Mouse (Mus musculus): Measurements from ENCODE around the gene Car9.

Car9 gene

DNA sequence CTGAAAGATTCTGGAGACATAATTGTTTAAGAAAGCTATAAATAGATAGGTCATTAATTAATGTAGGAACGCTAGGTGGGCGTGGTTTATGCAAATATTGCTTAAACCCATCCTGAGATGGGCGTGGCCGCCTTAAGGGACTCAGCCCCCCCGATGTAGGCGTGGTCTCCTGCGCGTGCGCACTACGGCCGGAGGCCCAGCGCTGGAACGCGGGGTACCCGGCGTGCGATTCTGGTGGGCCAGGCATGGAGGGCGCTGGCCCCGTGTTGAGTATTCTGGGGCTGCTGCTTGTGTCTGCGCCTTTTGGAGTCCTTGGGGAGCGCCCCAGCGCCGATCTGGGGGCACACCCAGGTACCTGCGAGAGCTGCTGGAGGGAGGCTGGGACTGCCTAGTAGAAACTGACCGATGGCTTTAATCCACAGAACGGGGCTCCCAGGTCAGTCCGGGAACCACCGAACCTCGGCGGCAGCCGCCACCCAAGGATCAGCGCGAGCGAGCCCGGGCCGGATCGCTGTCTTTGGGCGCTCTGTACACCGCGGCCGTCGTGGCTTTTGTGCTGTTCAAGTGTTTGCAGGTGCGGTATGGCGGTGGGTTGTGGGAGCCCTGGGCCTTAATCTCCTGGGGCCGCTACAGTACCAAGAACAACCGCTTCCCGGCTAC is 13.4 kb upstream of the Car9 start:
- in situ Hi-C loops (cut with MboI, MseI): no loop called here

GRCm38 (mm10) chr4:43493846-43494240 is 12.9 kb upstream of the Car9 start:
- in situ Hi-C loops (cut with MboI, MseI): no loop called here

GRCm38 (mm10) chr4:43496587-43496986 is 10.2 kb upstream of the Car9 start:
- in situ Hi-C loops (cut with MboI, MseI): no loop called here

- in situ Hi-C loops (cut with MboI, MseI): no loop called here
These were observed 9.4 kb upstream of the Car9 start for GRCm38 (mm10) chr4:43497405-43497804.

DNA sequence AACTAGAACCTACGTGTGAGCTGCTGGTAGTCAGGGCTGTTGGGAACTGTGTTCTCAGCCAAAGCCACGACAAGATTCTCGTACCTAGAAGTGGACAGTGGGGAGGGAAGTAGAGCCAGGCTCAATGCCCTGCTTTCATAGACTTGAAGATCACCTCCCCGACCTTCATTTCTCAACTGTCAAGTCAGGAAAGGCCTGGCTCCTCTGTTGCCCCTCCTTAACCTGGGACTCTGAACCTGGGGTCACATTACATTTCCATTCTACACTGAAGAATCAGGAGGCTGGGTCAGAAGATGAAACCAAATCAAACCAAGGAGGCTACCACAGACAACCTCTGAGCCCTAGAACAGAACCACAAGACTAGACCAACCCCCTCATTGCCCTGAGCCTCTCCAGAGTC is 8.8 kb upstream of the Car9 start:
- in situ Hi-C loops (cut with MboI, MseI): no loop called here

- in situ Hi-C loops (cut with MboI, MseI): no loop called here
These were observed 7.8 kb upstream of the Car9 start for GRCm38 (mm10) chr4:43498983-43499382.

- in situ Hi-C loops (cut with MboI, MseI): no loop called here
These were observed 7.1 kb upstream of the Car9 start, which contains the start of gene Arhgef39 for GRCm38 (mm10) chr4:43499407-43500333. TSS of gene Arhgef39 (minus strand) at chr4:43499695.

GRCm38 (mm10) chr4:43503041-43503440 is 3.7 kb upstream of the Car9 start:
- in situ Hi-C loops (cut with MboI, MseI): no loop called here

DNA sequence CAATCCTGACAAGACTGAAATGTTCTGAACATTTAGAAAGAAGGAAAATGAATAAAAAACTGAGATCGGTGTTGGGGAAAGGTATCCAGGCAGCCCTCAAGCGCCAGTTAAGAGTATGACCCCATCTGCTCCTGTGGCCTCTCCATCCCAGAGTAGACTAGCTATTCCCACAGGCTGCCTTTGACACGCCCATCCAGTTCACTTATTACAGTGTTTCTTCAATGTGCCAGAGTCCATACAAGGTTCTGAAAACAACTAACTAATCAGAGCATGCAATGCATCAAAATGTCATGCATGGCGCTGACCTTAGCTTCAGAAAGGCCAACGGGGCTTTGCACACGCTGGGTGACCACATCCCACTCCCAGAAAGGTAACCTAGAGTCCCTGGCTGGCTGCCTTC is 3.3 kb upstream of the Car9 start:
- in situ Hi-C loops (cut with MboI, MseI): no loop called here

DNA sequence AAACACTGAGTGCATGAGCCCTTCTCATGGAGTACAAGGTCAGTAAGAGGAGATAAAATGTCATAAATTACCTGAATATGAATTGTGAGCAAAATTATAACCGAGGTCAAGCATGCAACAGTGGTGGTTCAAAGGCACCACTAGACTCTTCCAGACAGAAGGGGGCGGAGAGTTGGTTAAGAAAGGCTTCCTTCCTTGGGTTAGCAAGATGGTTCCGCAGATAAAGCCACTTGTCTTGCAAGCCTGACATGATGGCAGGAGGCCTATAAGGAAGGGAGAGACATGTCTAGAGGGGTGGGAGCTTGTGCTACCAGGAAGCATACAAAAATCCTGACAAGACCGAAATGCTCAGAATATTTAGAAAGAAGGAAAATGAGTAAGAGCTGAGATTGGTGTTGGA is 2.5 kb upstream of the Car9 start:
- in situ Hi-C loops (cut with MboI, MseI): no loop called here

DNA sequence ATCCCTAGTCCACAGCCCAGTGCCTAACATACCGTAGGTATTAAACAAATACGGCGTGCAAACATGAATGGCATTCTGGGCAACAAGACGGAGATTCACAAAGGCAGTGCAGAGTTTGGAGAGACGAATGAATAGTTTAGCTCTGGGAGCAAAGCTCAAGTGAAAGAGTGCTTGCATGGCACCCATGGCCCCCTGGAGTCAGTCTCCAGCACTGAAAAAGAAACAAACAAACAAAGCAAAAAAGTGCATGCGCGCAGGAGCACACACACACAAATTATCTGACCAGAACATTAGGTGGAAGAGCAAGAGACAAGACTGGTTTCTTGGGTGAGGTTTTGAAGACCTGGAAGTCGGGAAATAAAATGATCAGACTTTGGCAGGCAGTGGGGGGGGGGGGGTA is 692 bp upstream of the Car9 start:
- in situ Hi-C loops (cut with MboI, MseI): no loop called here

- in situ Hi-C loops (cut with MboI, MseI): no loop called here
These were observed 1.3 kb downstream of the Car9 start for GRCm38 (mm10) chr4:43507938-43508665.

GRCm38 (mm10) chr4:43508666-43508997 is 1.9 kb downstream of the Car9 start:
- in situ Hi-C loops (cut with MboI, MseI): no loop called here

GRCm38 (mm10) chr4:43509109-43509508 is 2.3 kb downstream of the Car9 start:
- in situ Hi-C loops (cut with MboI, MseI): no loop called here

- in situ Hi-C loops (cut with MboI, MseI): no loop called here
These were observed 5.1 kb downstream of the Car9 start for GRCm38 (mm10) chr4:43511675-43512454.

- in situ Hi-C loops (cut with MboI, MseI): no loop called here
These were observed 5.9 kb downstream of the Car9 start for GRCm38 (mm10) chr4:43512653-43513052.

DNA sequence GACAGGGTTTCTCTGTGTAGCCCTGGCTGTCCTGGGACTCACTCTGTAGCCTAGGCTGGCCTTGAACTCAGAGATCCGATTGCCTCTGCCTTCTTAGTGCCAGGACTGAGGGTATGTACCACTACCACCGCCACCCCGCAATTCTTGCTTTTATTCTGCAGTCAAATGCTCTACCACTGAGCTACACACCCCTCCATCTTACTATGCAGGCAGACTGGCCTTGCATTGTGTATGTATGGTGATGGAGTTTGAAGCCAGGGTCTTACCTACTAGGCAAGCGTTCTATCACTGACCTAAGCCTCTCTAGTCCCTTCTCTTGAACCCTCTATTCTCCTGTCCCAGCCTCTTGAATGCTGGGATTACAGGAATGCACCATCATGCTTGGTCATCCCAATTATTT is 6.5 kb downstream of the Car9 start:
- in situ Hi-C loops (cut with MboI, MseI): no loop called here

GRCm38 (mm10) chr4:43513791-43514190 is 7.0 kb downstream of the Car9 start:
- in situ Hi-C loops (cut with MboI, MseI): no loop called here

- in situ Hi-C loops (cut with MboI, MseI): no loop called here
These were observed 9.3 kb downstream of the Car9 start for GRCm38 (mm10) chr4:43515764-43516708.

DNA sequence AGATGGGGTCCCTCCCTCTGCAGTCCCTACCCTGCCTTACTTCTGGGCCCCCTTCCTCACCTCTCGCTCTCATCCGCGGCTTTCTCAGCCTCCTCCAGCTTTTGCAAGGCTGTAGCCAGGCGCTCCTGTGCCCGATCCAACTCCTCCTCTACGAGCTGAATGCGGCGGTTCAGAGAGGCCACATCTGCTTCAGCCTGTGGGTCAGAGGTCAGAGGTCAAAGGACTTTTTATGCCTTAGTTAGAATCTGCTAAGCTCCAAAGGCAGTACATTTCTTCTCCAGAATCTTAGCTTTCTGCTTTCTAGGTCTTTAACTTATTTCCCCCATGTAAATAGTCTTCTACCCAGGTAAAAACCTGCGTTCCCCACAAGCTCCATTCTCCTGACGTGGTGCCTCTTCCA is 12.8 kb downstream of the Car9 start:
- in situ Hi-C loops (cut with MboI, MseI): no loop called here
